Mouse (Mus musculus) embryonic facial prominence, embryonic 10.5 days (tissue): ENCODE measurements around the gene Slc26a1. TPM values are rescaled to one million over a fixed set of nuclear protein-coding genes. Genes with fewer than 3 reads are reported as not detected.

Experiments used
- DNase-seq: peaks from one replicate; pipeline ENCODE4 v3.0.0-alpha.2; 2017; ENCODE audit warnings: low spot score
- H3K27ac ChIP-seq: fragments of 300-500 bp; sonication (generic); replicated peaks from 2 replicates; pipeline ENCODE4 v1.5.1; 2016; ENCODE audit warnings: mild to moderate bottlenecking
- H3K27me3 ChIP-seq: fragments of 300-500 bp; sonication (generic); replicated peaks from 2 replicates; pipeline ENCODE4 v1.6.1; 2016; ENCODE audit warnings: low read depth, mild to moderate bottlenecking; ENCODE audit not compliant: poor library complexity, severe bottlenecking
- H3K36me3 ChIP-seq: fragments of 300-500 bp; sonication (generic); replicated peaks from 2 replicates; pipeline ENCODE4 v1.6.1; 2016; ENCODE audit warnings: mild to moderate bottlenecking, moderate library complexity
- H3K4me1 ChIP-seq: fragments of 300-500 bp; sonication (generic); 2 replicates; pipeline ENCODE4 v1.6.1; 2016
- H3K4me3 ChIP-seq: fragments of 300-500 bp; sonication (generic); 2 replicates; pipeline ENCODE4 v1.5.1; 2016; ENCODE audit warnings: mild to moderate bottlenecking, moderate library complexity
- H3K9me3 ChIP-seq: fragments of 300-500 bp; sonication (generic); 2 replicates; pipeline ENCODE4 v1.6.1; 2016; ENCODE audit warnings: mild to moderate bottlenecking
- WGBS: fragments of 180-500 bp; shearing (Covaris S2); methylation state at CpG from one replicate; pipeline ENCODE4 v1.1.7; 2016; 5-methylcytosine and 5-hydroxymethylcytosine counted together
- polyA plus RNA-seq: library from polyadenylated mRNA; unstranded; fragments of >200 nt; fragmentation: Nextera tagmentation; extraction: Ambion mirVana; gene quantifications from 2 replicates; pipeline ENCODE4 v1.2.1, GENCODE M21; 2016

Gene Slc26a1
- polyA plus RNA-seq, 1 experiment from 2014 or later, result 0.92 TPM

- no peak for DNase-seq
- H3K36me3 ChIP-seq, result peaks cover 7% of the 10 kb centered on the region
- H3K27ac ChIP-seq, result peak overlapping the region; percentile 95
- H3K27me3 ChIP-seq, result no peaks in the 10 kb centered on the region
- no peaks in the 10 kb centered on the region for H3K9me3 ChIP-seq
- H3K4me3 ChIP-seq, result peak overlapping the region; percentile 98
- WGBS, result 3% methylated on average over 32 of the region's 32 CpGs
- peaks cover 16% of the 10 kb centered on the region for H3K4me1 ChIP-seq
Measured at GRCm38 (mm10) chr5:108628891-108629633, 46.3 kb downstream of the Slc26a1 start.

- no peaks in the 10 kb centered on the region for H3K27me3 ChIP-seq
- WGBS, result 84% methylated on average over 4 of the region's 4 CpGs
Measured at GRCm38 (mm10) chr5:108626050-108626660, 49.2 kb downstream of the Slc26a1 start.

GRCm38 (mm10) chr5:108621870-108622269 is 53.5 kb downstream of the Slc26a1 start:
- H3K27ac ChIP-seq, result no peak overlapping the region
- H3K4me3 ChIP-seq, result no peak overlapping the region
- no peaks in the 10 kb centered on the region for H3K9me3 ChIP-seq
- no peaks in the 10 kb centered on the region for H3K4me1 ChIP-seq
- no peaks in the 10 kb centered on the region for H3K27me3 ChIP-seq
- whole genome bisulfite sequencing, result 88% methylated on average over 2 of the region's 2 CpGs
- DNase-seq, result no peak
- H3K36me3 ChIP-seq, result peaks cover 75% of the 10 kb centered on the region

More at GRCm38 (mm10) chr5:108626050-108626660, 49.2 kb downstream of the Slc26a1 start:
- Histone ChIP-seq H3K27ac (no peak overlapping the region), H3K9me3 (no peaks in the 10 kb centered on the region), H3K4me3 (no peak overlapping the region), H3K36me3 (peaks cover 36% of the 10 kb centered on the region), H3K4me1 (peaks cover 16% of the 10 kb centered on the region)
- no peak for DNase-seq

Other genes with a start within 250 kb of the Slc26a1 start
- 378 and 386 TPM in 2 replicates for gene Atp5k, start 241.1 kb downstream of the Slc26a1 start, polyA plus RNA-seq
- gene Mfsd7a, start 226.7 kb downstream of the Slc26a1 start, polyA plus RNA-seq, result 0.11 and 0.15 TPM in 2 replicates
- gene Pcgf3, start 214.3 kb downstream of the Slc26a1 start, polyA plus RNA-seq, result 23.3 and 23.8 TPM in 2 replicates
- 2.7 and 4.0 TPM in 2 replicates for gene Cplx1, start 125.5 kb downstream of the Slc26a1 start, polyA plus RNA-seq
- gene Gak, start 45.8 kb downstream of the Slc26a1 start, polyA plus RNA-seq, result 63.5 and 66.3 TPM in 2 replicates
- 15.1 and 16.0 TPM in 2 replicates for gene Tmem175, start 45.8 kb downstream of the Slc26a1 start, polyA plus RNA-seq
- 9.3 and 9.6 TPM in 2 replicates for gene Idua, start 15.2 kb downstream of the Slc26a1 start, polyA plus RNA-seq
- gene Dgkq, start 5.9 kb downstream of the Slc26a1 start, polyA plus RNA-seq, result 12.5 and 14.5 TPM in 2 replicates
- gene Fgfrl1, start 16.8 kb upstream of the Slc26a1 start, polyA plus RNA-seq, result 28.9 and 34.0 TPM in 2 replicates
- 0.92 TPM in 1 of 2 replicates, not detected in the other for gene Rnf212, start 99.4 kb upstream of the Slc26a1 start, polyA plus RNA-seq
- gene Tmed11, start 119.8 kb upstream of the Slc26a1 start, polyA plus RNA-seq, result not detected in 2 replicates
- gene Vmn2r8, start 133.3 kb upstream of the Slc26a1 start, polyA plus RNA-seq, result not detected in 2 replicates
- not detected in 2 replicates for gene Vmn2r9, start 177.0 kb upstream of the Slc26a1 start, polyA plus RNA-seq